14 mouse cellular contexts compared by ENCODE assay signal in genomic region chr2:58137676-58138075, GRCm38 (mm10). TPM values are rescaled to one million over a fixed set of nuclear protein-coding genes. Genes with fewer than 3 reads are reported as not detected.
DNase-seq lines count a peak whose midpoint lies in the region; ATAC-seq and TF ChIP-seq lines count a peak whose summit lies in the region.
"Had no signal": no experiment of that assay in that cellular context is flagged by ENCODE, and none has a peak within 500 bp of the region (broad histone marks: within the 10 kb centered on the region; RNA-seq: fewer than 3 reads in every experiment).

No protein-coding gene starts in this region.

- peak overlapping the region; percentile 92 for H3K27ac ChIP-seq in cerebellum, adult 2 months (ENCODE audit: insufficient read depth, low read length)
- H3K27ac ChIP-seq in bone marrow, adult 2 months (ENCODE audit: control insufficient read depth, insufficient read depth, low read depth, low read length, poor library complexity): peak overlapping the region; percentile 59; the same call in 1 of the 2 replicates
- 0 out of 2 replicates have a peak overlapping the region, but pooled peaks have one; percentile 45 for H3K27ac ChIP-seq in liver, postnatal 0 days (ENCODE audit: low read depth)
- peak overlapping the region; percentile 78 for H3K27ac ChIP-seq in thymus, adult 2 months (ENCODE audit: control insufficient read depth, insufficient read depth, low read length)
- H3K27ac ChIP-seq: hindbrain, embryonic 13.5 days; stomach, postnatal 0 days had no signal

- peaks cover 30% of the 10 kb centered on the region for H3K4me1 ChIP-seq in cerebellum, adult 2 months (ENCODE audit: control insufficient read depth, insufficient read depth, low read length)
- H3K4me1 ChIP-seq in bone marrow, adult 2 months (ENCODE audit: control insufficient read depth, insufficient read depth, low read length): peaks cover 6% of the 10 kb centered on the region; the same call in 1 of the 2 replicates
- H3K4me1 ChIP-seq in liver, postnatal 0 days (ENCODE audit: insufficient read depth): no peaks in the 10 kb centered on the region
- peaks cover 11% of the 10 kb centered on the region for H3K4me1 ChIP-seq in thymus, adult 2 months (replicated peaks; ENCODE audit: control insufficient read depth, insufficient read depth, low read length)
- H3K4me1 ChIP-seq: hindbrain, embryonic 13.5 days had no signal

- peak; percentile 28 to 29 for DNase-seq in cerebellum, adult 2 months
- DNase-seq in cerebellum, postnatal 25 days: no peak
- peak; percentile 39 for DNase-seq in liver, postnatal 0 days
- peak; percentile 61 for DNase-seq in thymus, adult 2 months
- DNase-seq in kidney, adult 8-10 months: no peak
- DNase-seq in heart, postnatal 36 days: no peak
- DNase-seq in embryo, embryonic 10.5 days (ENCODE audit: low spot score): no peak
- DNase-seq: adrenal gland, postnatal 36 days; kidney, postnatal 14 days had no signal

- TF ChIP-seq CTCF in cerebellum, adult 2 months (IDR thresholded peaks at IDR 0.05; ENCODE audit: borderline replicate concordance, insufficient read depth, low read depth, low read length): no peak
- no peak for TF ChIP-seq CTCF in bone marrow, adult 2 months (IDR thresholded peaks at IDR 0.05; ENCODE audit: control insufficient read depth, insufficient read depth, low read length)
- TF ChIP-seq CTCF in liver, postnatal 0 days (IDR thresholded peaks at IDR 0.05; ENCODE audit: low read depth): no peak
- no peak for TF ChIP-seq CTCF in thymus, adult 2 months (IDR thresholded peaks at IDR 0.05; ENCODE audit: borderline replicate concordance, control insufficient read depth, extremely low read depth, insufficient read depth, low read length, poor library complexity)

- H3K9me3 ChIP-seq in liver, postnatal 0 days (ENCODE audit: low read length): no peaks in the 10 kb centered on the region
- H3K9me3 ChIP-seq: hindbrain, embryonic 13.5 days had no signal

- 92% methylated on average over 7 of the region's 7 CpGs for WGBS in cerebellum, adult 2 months
- WGBS in bone marrow, adult 2 months: 3% methylated on average over 7 of the region's 7 CpGs
- WGBS in liver, postnatal 0 days (ENCODE audit: insufficient replicate concordance): 34% methylated on average over 7 of the region's 7 CpGs
- 9% methylated on average over 7 of the region's 7 CpGs for WGBS in thymus, adult 2 months

- peak overlapping the region; percentile 29; the same call in 1 of the 2 replicates for H3K4me2 ChIP-seq in liver, postnatal 0 days (ENCODE audit: low read depth, low read length)
- H3K4me2 ChIP-seq: hindbrain, embryonic 13.5 days had no signal

- H3K9ac ChIP-seq in liver, postnatal 0 days (replicated peaks): no peak overlapping the region
- H3K9ac ChIP-seq: hindbrain, embryonic 13.5 days had no signal

- no peak for TF ChIP-seq POLR2A in cerebellum, adult 2 months (IDR thresholded peaks at IDR 0.05; ENCODE audit: borderline replicate concordance, insufficient read depth, low read length)
- TF ChIP-seq POLR2A in bone marrow, adult 2 months (IDR thresholded peaks at IDR 0.05; ENCODE audit: borderline replicate concordance, control insufficient read depth, low read depth, low read length): no peak
- TF ChIP-seq POLR2A in thymus, adult 2 months (IDR thresholded peaks at IDR 0.05; ENCODE audit: control insufficient read depth, extremely low read depth, insufficient read depth, low read length, poor library complexity): no peak

- no peaks in the 10 kb centered on the region; the same call in 1 of the 2 replicates for H3K36me3 ChIP-seq in liver, postnatal 0 days (replicated peaks; ENCODE audit: insufficient read depth, low read length)
- peaks cover 79% of the 10 kb centered on the region for H3K36me3 ChIP-seq in thymus, adult 2 months (ENCODE audit: control insufficient read depth, insufficient read depth, low read length)
- H3K36me3 ChIP-seq: hindbrain, embryonic 13.5 days had no signal

- intact Hi-C loops in heart, postnatal 36 days (cut with DNase I): no loop called here

- no peaks in the 10 kb centered on the region for H3K27me3 ChIP-seq in cerebellum, adult 2 months (ENCODE audit: control insufficient read depth, insufficient read depth, low read length)
- H3K27me3 ChIP-seq in liver, postnatal 0 days (ENCODE audit: insufficient read depth, low read length): no peaks in the 10 kb centered on the region
- no peaks in the 10 kb centered on the region for H3K27me3 ChIP-seq in thymus, adult 2 months (ENCODE audit: control insufficient read depth, insufficient read depth, low read length)
- H3K27me3 ChIP-seq: hindbrain, embryonic 13.5 days; Patski had no signal

- ATAC-seq in liver, postnatal 0 days: peak; percentile 53
- ATAC-seq: Patski had no signal

- peak; percentile 75 for TF ChIP-seq EP300 in liver, postnatal 0 days (IDR thresholded peaks at IDR 0.05; ENCODE audit: low read depth)

- H3K4me3 ChIP-seq in cerebellum, adult 2 months (replicated peaks; ENCODE audit: insufficient read depth, low read depth, low read length): no peak overlapping the region
- no peak overlapping the region for H3K4me3 ChIP-seq in bone marrow, adult 2 months (replicated peaks; ENCODE audit: control insufficient read depth, low read depth, low read length)
- no peak overlapping the region for H3K4me3 ChIP-seq in liver, postnatal 0 days (ENCODE audit: low read depth, low read length)
- no peak overlapping the region for H3K4me3 ChIP-seq in thymus, adult 2 months (ENCODE audit: control insufficient read depth, insufficient read depth, low read length)
- H3K4me3 ChIP-seq: hindbrain, embryonic 13.5 days had no signal

RNA-seq across cellular contexts. Expression of gene Cytip, which starts 57.7 kb away (rescaled TPM):
- polyA plus RNA-seq in cerebellum, adult 2 months (2012; rRNA removed): 0.38 and 0.40 TPM in 2 replicates
- 6.5 and 17.4 TPM in 2 replicates for polyA plus RNA-seq in bone marrow, adult 2 months (2011; ENCODE audit: insufficient read depth, insufficient read length, low replicate concordance, missing spikeins)
- polyA plus RNA-seq in liver, postnatal 0 days (2015; fragmentation: Nextera tagmentation; extraction: Ambion mirVana): 6.8 and 7.5 TPM in 2 replicates
- polyA plus RNA-seq in thymus, adult 2 months (2012; rRNA removed): 284 and 293 TPM in 2 replicates
- total RNA-seq in heart, postnatal 36 days (2021): 1 to 10 TPM; 1.2 to 1.4 TPM
- total RNA-seq: left cerebral cortex, postnatal 36 days had no signal

Comparison
In these comparisons a context has a peak if more than half of its experiments do, and no peak if none do; other contexts are left out.
1. DNase-seq: peak in cerebellum, adult 2 months (2 of 2), liver, postnatal 0 days (single experiment) and thymus, adult 2 months (single experiment); none in cerebellum, postnatal 25 days (0 of 2), kidney, adult 8-10 months (0 of 2), heart, postnatal 36 days (0 of 2) and embryo, embryonic 10.5 days (single experiment).
2. RNA of gene Cytip, which starts 57.7 kb away (polyA plus RNA-seq): 284 to 293 TPM in thymus, adult 2 months; 6.5 to 17.4 TPM in bone marrow, adult 2 months, 6.8 to 7.5 TPM in liver, postnatal 0 days and 0.38 to 0.40 TPM in cerebellum, adult 2 months; every median in the first group is over 10 times any median in the second.
3. Peak in every context shown above with its lines, with median percentiles within 50 percentile points of each other: H3K27ac ChIP-seq.